Mouse (Mus musculus): ENCODE measurements at regions not wholly inside any gene's neighbourhood (a gene's known extent, or its start where the extent isn't known, plus 50 kb on each side); places are given as distances from the start of the nearest gene placed in this dataset.
A peak's percentile ranks its signal among the peaks of the same experiment; 100 is the strongest.

- DNase-seq, result no peak
These were observed 97.8 kb upstream of the Parp11 start for GRCm38 (mm10) chr6:127348770-127349409.

DNA sequence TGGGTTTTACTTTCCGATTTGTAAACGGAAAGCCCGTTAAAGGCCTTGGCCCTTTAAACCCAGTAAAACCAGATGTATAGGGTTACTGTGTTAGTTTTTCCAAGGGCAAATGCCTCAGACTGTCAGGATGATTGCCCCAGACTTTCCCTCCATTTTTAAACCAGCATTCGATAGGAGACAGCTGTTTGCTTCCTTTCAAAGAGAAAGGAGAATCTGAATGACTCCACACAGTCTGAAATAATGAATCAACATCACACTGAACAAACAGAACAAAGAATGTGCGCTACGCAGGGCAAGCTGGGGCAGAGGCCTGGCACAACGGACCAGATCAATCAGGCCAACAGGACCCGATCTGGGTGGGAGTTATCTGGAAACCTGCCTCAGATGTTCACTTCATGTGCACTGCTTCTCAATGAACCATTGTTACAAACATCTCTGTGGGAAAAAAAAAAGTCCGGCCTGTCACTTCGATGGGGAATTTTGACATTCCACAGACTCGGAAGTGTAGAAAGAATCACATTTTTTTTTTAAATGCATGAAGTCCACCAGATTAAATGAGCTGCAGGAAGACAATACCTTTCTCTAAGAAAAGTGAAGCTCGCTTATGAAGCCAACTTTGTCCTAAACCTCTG, 97.0 kb upstream of the Parp11 start:
- DNase-seq, result no peak

GRCm38 (mm10) chr6:127351691-127352090, 94.9 kb upstream of the Parp11 start:
- no peak for DNase-seq

DNA sequence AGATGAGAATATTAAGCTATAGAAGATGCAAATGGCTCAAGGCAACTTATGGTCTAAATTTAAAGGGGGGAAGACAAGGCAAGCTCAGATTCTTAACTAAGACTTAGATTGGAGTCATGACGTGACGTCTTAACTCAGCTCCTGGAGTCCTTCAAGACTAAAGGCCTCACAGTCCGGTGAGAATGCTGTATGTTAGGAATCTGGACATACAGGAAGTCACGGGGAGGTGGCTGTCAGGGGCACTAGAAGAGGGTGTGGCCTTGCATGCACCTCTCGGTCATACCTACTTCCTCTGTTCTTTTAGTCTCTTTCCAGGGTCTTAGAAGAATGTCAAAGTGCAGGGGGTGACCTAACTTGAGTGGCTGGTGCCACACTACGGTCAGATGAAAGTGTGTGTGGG, 91.5 kb upstream of the Parp11 start:
- DNase-seq, result no peak

DNA sequence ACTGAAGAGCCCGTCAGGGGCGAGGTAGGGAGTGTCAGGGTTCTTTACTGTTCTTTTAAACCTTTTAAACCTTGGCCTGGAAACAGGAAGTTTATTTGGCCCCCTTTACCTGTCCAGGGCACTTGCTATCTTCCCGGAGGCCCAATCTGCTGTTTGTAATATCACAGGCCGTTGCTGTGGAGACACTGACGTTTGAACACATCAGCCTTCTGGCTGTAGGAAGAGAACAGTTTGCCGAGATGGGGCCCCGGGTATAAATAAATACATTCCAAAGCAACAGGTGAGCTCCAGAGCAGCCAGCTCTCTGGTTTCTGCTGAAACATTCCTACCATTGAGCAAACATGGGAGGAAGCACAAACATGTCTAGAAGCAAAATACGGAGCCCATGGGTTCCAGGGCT, 90.2 kb upstream of the Parp11 start:
- no peak for DNase-seq

DNA sequence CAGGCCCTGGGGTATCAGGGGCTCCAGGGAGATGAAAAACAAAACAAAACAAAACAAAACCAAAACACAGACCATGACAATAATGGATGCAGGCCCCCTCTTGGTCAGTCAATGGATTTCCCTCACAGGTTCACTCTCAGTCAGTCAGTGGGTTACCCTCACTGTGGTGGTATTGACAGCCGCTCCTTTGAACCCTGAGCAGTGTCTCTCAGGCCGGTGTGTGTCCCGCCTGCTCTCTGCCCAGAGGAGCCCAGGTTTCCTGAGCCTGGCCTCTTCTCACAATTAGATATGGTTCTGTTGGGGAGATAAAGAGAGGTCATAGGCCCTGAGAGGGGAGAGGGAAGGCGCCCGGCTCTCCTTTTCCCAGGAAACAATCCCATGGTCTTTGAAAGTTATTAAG, 87.8 kb upstream of the Parp11 start:
- no peak for DNase-seq

DNA sequence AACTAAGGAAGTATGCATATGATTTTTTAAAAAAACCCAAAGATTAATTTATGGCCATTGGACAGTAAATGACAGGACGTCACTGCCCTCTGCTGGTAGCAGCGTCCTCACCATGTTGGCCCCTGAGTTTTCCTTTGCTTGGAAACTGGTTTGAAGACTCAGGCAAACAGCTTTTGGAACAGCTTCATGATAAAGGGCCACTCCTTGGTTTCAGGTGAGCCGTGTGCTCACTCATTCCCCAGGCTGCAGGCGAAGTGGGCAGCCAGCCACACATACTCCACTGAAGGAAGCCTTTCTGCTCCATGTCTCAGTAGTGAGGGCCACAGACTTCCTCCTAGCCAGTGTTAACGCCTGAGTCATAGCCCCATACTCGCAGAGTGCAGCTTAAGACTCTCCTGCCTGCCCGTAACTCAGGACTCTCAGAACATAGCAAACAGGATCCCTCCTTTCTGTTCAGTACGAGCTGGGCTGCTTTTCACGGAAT, 87.2 kb upstream of the Parp11 start:
- DNase-seq, result peak; percentile 87

DNA sequence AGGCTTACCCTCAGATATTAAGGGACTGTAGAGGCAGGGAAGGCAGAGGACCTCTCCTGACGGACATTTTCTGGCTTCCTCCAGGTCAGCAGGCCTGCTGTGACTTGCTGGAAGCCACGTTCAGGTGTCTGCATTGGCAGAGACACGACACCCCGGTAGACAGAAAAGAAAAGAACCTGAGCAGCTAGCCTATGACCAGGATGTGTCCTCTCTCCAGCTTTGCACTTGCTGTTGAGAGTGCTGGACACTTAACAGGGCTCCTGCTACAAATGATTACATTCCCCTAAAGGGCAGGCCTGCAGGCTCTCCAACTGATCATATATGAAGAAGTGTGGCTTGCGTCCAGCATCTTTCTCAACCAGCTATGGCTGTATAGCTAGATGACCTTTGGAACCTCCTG, 84.5 kb upstream of the Parp11 start:
- no peak for DNase-seq

- no peak for DNase-seq
These were observed 83.5 kb upstream of the Parp11 start for GRCm38 (mm10) chr6:127362966-127363752.

GRCm38 (mm10) chr6:127363871-127364590, 82.6 kb upstream of the Parp11 start:
- no peak for DNase-seq

- peak; percentile 17 for DNase-seq
These were observed 82.0 kb upstream of the Parp11 start for GRCm38 (mm10) chr6:127364591-127365187.

DNA sequence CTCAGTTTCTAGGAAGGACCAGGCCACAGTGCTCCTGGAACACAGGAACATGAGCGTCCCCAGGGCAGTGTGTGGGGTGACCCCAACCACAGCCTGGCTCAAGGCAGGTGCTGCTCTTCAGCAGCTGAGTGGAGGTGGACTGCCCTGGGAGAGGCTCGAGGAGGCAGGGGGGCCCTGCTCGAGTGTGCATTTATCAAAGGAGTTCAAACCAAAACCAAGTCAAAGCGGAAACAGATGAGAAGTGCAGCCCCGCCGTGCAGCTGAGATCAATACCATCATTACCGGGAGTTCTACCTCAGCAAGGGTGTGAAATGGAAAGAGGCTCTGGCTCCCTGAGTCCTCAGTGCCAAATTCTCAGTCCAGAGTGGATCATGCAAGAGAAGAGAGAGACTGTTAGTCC, 81.4 kb upstream of the Parp11 start:
- DNase-seq, result no peak

DNA sequence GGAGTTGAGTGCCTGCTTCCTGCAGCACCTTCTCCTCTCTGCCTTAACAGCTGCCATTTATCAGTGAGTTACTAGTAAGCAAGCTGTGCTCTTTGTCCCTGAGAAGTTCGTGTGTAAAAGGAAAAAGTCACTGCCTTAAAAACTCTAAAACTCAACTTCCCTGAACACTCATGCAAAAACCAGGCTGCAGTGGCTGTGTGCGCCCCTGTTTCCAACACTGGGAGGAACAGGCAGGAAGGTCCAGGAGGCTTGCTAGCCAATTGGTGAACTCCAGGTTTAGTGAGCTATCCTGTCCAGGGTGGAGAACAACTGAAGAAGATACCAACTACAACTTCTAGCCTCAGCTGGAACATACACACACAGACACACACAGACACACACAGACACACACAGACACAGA, 81.0 kb upstream of the Parp11 start:
- no peak for DNase-seq

DNA sequence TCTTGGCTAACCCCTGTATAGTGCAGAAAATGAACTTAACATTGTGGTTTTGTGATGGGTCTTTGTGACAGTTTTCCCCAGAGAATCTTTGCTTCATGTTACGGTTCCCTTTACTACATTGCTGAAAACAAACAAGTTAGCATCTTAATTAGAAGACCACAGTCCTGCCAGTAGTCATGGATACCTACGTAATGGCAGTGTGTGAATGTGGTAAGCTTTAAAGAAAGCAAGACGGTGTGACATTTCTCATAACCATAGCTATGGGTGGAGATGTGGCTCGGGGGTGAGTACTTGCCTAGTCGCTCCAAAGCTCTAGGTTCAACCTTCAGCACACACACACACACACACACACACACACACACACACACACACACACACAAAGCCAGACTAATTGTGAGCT, 73.6 kb upstream of the Parp11 start:
- no peak for DNase-seq

GRCm38 (mm10) chr6:127373797-127374463, 72.7 kb upstream of the Parp11 start:
- DNase-seq, result no peak

DNA sequence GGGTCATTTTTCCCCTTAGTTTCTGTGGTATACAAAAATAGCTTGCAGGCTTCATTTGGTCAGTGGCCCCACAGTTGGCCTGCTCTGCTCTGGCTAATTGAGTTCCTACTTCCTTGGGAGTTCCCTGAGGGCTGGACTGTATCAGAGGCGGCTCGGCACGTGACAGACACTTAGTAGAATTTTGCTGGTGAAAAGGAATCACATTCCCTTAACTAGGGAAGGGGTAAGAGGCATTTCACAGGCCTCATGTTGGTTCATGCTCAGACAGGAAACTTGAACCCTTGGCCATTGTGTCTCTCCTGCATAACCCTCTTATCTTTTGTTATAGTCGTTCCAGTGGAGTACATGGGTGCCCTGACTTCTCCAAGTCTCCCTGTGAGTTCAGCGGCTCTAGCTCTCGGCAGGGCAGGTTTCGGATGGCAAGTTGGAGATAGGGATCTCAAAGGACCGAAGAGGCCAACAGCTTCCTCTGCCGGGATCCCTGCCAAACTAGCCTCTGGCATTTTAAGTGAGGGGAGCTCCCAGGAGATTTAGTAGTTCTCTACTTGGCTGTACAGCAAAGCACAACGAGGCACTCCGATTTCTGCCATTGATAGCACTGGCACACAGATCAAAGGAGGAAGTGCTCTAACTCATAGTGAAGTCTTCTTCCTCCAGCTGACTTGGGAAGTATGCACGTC, 72.0 kb upstream of the Parp11 start:
- DNase-seq, result peak; percentile 82

- DNase-seq, result no peak
These were observed 71.5 kb upstream of the Parp11 start for GRCm38 (mm10) chr6:127375144-127375529.

DNA sequence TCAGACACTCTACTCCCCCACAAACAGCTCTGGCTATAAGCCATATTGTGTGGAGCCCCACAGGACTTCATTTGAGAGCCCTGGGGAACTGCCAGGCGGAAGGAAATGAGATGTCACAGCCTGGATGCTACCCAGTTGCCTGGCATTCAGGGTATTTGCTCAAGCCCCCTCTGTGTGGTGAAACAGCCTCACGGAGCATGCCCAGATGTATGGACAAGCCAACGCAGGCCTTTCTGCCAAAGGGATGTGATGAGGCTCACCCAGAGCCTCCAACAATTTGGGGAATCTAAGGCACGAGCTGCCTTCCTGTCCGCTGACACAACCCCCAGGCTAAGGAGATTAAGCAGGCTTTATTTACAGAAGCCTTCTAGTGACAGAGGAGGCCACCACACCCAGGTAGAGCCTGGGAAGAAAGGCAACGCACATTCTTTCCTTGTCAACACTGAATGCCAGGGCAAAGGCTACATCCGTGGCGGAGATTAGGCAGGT, 70.9 kb upstream of the Parp11 start:
- DNase-seq, result no peak

GRCm38 (mm10) chr6:127378701-127379100, 67.9 kb upstream of the Parp11 start:
- no peak for DNase-seq

GRCm38 (mm10) chr6:127379511-127379910, 67.1 kb upstream of the Parp11 start:
- DNase-seq, result peak; percentile 46
